Mouse (Mus musculus) testis, postnatal 14 days (tissue): Measurements from ENCODE around the gene Mpp5.

ENCODE experiments used
- DNase-seq: peaks from one replicate; pipeline ENCODE4 v3.0.0; 2021; ENCODE audit warnings: low spot score

Mpp5 gene

DNA sequence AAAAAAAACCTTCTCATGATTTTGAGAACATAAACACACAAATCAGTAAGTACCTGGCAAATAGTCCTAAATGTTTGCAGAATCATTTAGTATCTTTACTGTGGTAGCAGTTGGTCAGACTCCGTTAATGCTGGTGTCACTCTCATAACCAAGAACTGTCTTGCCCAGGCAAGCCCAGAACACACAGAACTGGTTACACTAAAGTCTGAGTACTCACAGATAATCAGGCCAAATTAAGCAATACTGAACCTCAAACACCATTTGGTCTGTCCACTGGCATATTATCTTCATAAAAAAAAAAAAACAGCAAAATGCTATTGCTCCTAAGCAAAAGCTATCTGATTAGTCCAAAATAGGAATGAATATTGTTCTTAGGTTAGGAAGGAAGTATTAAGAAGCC lies 93.7 kb downstream of the Mpp5 start:
- no peak for DNase-seq

DNA sequence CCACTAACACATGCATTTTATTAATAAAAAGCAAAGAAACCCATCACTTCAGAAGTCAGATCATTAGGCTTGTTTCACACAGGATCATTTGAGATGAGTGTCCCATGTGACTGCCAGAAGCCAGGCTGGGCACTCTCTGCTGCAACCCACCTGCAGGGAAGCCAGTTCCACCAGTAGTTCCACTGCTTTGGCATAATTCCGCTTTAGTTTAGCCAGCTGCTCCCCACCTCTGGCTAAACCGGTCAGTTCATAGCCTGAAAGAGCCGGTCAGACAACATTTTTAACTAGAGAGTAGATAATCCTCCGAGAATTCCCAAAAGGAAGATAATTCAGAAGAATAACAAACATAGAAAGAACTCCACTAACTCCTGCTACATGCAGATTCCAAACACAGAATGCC lies 99.5 kb downstream of the Mpp5 start:
- DNase-seq: no peak

DNA sequence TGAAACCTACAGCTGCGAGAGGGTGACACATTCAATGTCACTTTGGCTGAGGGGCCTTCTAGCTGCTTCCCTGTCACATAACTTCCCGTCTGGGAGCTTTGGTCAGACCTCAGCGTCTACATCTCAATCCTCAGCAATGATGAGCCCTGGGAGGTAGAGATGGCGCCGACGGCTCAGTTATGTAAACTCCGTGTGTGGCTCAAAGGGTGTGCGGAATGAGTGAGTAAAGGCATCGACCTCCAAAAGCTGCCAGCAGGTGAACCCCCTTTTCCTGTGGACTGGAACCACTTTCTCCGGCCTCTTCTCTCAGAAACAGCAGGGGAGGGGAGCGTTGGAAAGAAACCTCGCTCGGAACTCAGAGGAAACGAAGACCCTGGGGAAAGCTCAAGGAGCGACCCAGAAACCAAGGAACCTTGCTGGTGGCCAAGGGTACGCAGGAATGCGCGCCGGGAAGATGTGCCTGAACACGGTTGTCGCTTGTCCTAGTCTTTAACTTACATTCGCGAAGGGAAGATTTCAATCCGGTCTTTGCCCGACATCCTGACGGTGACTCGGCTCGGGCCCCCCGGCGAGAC lies 112.3 kb downstream of the Mpp5 start:
- DNase-seq: no peak

GRCm38 (mm10) chr12:78861496-78862253 lies 113.0 kb downstream of the Mpp5 start, which contains the start of the genes Atp6v1d and Eif2s1:
Gene Atp6v1d (minus strand): TSS chr12:78861638.
Gene Eif2s1 (plus strand): TSS chr12:78861819.
- DNase-seq: peak; percentile 99

GRCm38 (mm10) chr12:78862254-78862730 lies 113.6 kb downstream of the Mpp5 start:
- no peak for DNase-seq

- no peak for DNase-seq
These were observed 116.7 kb downstream of the Mpp5 start for GRCm38 (mm10) chr12:78865434-78865833.

GRCm38 (mm10) chr12:78868115-78868514 lies 119.4 kb downstream of the Mpp5 start:
- DNase-seq: no peak

DNA sequence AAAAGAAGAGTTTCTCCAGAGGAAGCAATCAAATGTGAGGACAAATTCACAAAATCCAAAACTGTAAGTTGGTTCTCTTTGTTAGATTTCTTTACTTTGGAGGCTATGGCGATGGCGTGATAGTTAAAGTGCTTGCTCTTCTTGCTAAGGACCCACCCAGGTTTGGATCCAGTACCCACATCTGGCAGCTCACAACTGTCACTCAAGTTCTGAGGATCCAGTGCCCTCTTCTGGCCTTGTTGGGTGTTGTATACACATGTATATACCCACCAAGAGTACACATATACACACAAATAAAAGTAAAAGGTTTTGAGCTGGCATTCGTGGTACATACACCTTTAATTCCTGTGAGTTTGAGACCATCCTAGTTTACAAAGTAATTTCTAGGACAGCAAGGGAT lies 125.9 kb downstream of the Mpp5 start:
- DNase-seq: no peak

GRCm38 (mm10) chr12:78890062-78890461 lies 141.4 kb downstream of the Mpp5 start:
- no peak for DNase-seq
